Mouse (Mus musculus) C2C12 (cell line): ENCODE measurements around the gene Scp2. TPM values are rescaled to one million over a fixed set of nuclear protein-coding genes. Genes with fewer than 3 reads are reported as not detected.

ENCODE experiments used
- H3K27me3 ChIP-seq: one replicate; pipeline ENCODE4 v1.6.1; 2011; ENCODE audit not compliant: control insufficient read depth, insufficient read depth, insufficient read length
- H3K36me3 ChIP-seq: one replicate; pipeline ENCODE4 v1.6.1; 2011; ENCODE audit not compliant: control insufficient read depth, insufficient read depth
- H3K4me3 ChIP-seq: one replicate; pipeline ENCODE4 v1.5.1; 2011; ENCODE audit warnings: mild to moderate bottlenecking, control low read depth; ENCODE audit not compliant: poor library complexity, insufficient read depth, severe bottlenecking
- H3K79me2 ChIP-seq: one replicate; pipeline ENCODE4 v1.6.1; 2011; ENCODE audit not compliant: control insufficient read depth, insufficient read depth
- H3K79me3 ChIP-seq: one replicate; pipeline ENCODE4 v1.6.1; 2011; ENCODE audit warnings: low read depth, control low read depth
- H3ac ChIP-seq: one replicate; pipeline ENCODE3; 2011; ENCODE audit warnings: low read depth; ENCODE audit not compliant: control insufficient read depth, insufficient read length
- CEBPB ChIP-seq: IDR thresholded peaks from one replicate; pipeline ENCODE4 v1.6.1; 2011; ENCODE audit warnings: low read depth, mild to moderate bottlenecking, control low read depth, moderate library complexity
- CTCF ChIP-seq: IDR thresholded peaks from one replicate; pipeline ENCODE4 v1.5.1; 2011; ENCODE audit not compliant: control insufficient read depth, insufficient read depth, insufficient read length
- FOSL1 ChIP-seq: IDR thresholded peaks from one replicate; pipeline ENCODE4 v1.8.0; 2011; ENCODE audit warnings: mild to moderate bottlenecking, low read length; ENCODE audit not compliant: poor library complexity, insufficient read depth, severe bottlenecking
- MAX ChIP-seq: IDR thresholded peaks from one replicate; pipeline ENCODE4 v1.6.1; 2011; ENCODE audit warnings: mild to moderate bottlenecking, control low read depth
- MYOD1 ChIP-seq: IDR thresholded peaks from one replicate; pipeline ENCODE4 v1.6.1; 2011; ENCODE audit warnings: low read depth; ENCODE audit not compliant: control insufficient read depth, insufficient read length
- MYOG ChIP-seq: IDR thresholded peaks from one replicate; pipeline ENCODE4 v1.6.1; 2011; ENCODE audit not compliant: control insufficient read depth, insufficient read length; ENCODE audit errors: extremely low read depth
- USF1 ChIP-seq: IDR thresholded peaks from one replicate; pipeline ENCODE4 v1.6.1; 2011; ENCODE audit warnings: low read depth, mild to moderate bottlenecking, control low read depth, moderate library complexity
- polyA plus RNA-seq: library from polyadenylated mRNA; unstranded; fragments of >200 nt; fragmentation: generic; extraction: Trizol; gene quantifications from one replicate; pipeline ENCODE4 v1.2.1, GENCODE M21; 2012; ENCODE audit warnings: missing spikeins

Scp2 gene
- polyA plus RNA-seq, 1 experiment = 76.9 TPM

DNA sequence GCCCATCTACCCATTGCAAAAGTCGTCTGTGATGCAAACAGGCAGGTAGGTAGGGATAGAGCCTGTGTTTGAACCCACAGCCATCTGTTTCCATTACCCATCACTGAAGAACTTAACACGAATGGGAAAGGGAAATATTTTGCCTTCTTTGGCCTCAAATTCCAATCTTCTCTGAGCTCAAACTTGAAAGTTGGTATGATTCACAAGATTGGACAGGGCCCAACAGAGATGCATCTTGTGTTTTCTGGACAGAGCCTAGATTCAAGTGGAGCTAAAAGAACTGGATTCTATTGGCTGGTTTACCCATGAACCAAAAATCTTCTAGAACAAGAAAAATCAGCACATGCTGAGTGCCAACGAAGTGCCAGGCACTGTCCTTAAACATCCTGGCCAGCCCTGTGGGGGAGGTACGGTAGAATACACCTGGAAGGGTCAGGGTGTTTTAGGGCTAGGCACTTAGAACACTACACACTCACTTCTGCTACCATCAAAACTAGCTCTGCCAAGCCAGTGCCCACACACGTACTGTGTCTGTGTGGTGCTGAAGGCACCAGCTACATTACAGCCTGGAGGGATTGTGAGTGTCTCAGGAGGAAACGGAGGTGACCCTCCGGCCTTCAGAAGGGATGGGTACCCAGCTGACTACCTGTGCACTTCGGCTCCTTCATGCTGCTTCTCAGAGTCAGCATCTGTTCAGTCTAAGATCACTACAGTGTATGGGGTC, 111.6 kb downstream of the Scp2 start:
- no peak for TF ChIP-seq MYOG
- no peak for TF ChIP-seq FOSL1
- TF ChIP-seq USF1 = no peak
- TF ChIP-seq CEBPB = no peak
- no peak for TF ChIP-seq MAX
- Histone ChIP-seq H3K36me3 (no peaks in the 10 kb centered on the region), H3K79me2 (no peaks in the 10 kb centered on the region), H3K4me3 (no peak overlapping the region), H3K27me3 (peaks cover 28% of the 10 kb centered on the region), H3ac (no peak overlapping the region), H3K79me3 (no peaks in the 10 kb centered on the region)

- TF ChIP-seq MYOD1 = no peak
- TF ChIP-seq MYOG = no peak
- no peak for TF ChIP-seq USF1
- no peak for TF ChIP-seq FOSL1
- no peak for TF ChIP-seq CTCF
- no peak for TF ChIP-seq CEBPB
- no peak for TF ChIP-seq MAX
- no peak overlapping the region for H3K4me3 ChIP-seq
- no peaks in the 10 kb centered on the region for H3K36me3 ChIP-seq
- no peaks in the 10 kb centered on the region for H3K79me2 ChIP-seq
- H3K27me3 ChIP-seq = peaks cover 28% of the 10 kb centered on the region
- no peak overlapping the region for H3ac ChIP-seq
- H3K79me3 ChIP-seq = no peaks in the 10 kb centered on the region
Measured at GRCm38 (mm10) chr4:108032352-108032849, 112.4 kb downstream of the Scp2 start.

DNA sequence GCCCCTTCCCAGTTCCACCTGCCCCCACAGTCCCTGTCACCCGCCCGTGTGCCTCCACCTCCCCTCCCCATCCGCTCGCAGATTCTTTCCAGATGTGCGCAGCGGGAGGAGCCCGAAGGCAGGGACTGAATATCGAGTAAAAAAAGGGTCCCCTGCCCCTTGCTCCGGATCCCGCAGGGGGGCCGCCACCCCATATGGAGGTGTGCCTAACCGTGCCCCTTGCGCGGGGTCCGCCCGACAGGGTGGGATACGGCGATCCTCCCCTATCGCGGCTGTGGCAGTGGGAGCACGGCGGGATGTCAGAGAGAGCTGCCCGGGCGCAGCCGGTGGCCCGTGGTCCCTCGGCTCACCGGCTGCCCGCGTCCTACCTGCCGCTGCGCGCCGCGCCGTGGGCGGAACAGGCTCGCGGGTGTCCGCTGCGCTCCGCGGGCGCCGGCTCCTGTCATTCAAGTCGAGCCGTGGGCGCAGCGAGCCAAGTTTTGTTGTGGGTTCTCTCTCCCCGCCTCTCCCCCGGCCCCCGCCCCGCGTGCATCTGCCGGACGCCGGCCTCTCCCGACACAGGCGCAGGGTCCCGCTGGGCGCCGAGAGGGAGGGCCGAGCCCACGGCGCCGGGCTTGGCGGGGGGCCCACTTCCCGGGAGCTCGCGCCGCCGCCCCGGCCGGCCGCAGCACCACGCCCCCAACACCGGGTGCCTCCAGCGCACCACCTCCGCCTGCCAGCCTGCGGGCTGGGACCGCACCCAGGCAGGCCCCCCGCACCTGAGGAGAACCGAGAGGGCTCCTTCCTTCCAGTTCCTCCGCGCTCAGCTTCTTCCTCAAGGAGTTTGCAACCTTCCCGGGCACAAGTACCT, 113.1 kb downstream of the Scp2 start:
- Histone ChIP-seq H3K36me3 (no peaks in the 10 kb centered on the region), H3K79me2 (no peaks in the 10 kb centered on the region), H3K27me3 (peaks cover 28% of the 10 kb centered on the region), H3K4me3 (no peak overlapping the region), H3K79me3 (no peaks in the 10 kb centered on the region), H3ac (peak overlapping the region; percentile 63)
- TF ChIP-seq CEBPB = no peak
- no peak for TF ChIP-seq MAX
- TF ChIP-seq USF1 = no peak
- TF ChIP-seq MYOG = no peak
- TF ChIP-seq FOSL1 = no peak
- no peak for TF ChIP-seq MYOD1
- TF ChIP-seq CTCF = no peak

DNA sequence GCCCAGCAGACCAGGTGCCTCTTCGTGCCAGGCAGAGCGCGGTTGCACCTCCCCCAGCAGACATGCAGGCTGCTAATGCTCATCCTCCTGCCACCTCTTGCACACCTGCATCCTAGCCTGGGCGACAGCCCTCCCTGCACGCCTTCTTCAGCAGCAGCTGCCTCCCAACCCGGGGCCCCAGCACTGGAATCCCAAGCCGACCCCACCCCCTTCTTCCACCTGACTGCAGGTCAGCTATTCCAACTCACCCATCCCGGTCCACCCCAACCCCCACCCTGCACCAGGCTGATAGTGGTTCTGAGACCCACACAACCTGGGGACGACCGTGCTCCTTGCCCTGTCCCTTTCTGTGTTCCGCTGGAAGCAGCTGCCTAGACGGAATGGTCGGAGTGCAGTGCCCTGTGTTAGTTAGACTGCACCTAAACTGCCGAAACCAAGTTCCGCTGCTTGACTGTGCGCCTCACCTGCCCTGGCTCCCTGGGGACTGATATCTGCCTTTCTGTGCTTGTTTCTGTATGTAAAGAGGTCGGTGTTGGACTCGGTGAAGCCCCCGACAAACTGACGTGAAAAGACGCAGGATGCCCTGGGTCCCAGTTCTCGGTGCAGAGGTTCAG, 113.8 kb downstream of the Scp2 start:
- Histone ChIP-seq H3K4me3 (no peak overlapping the region), H3K36me3 (no peaks in the 10 kb centered on the region), H3ac (no peak overlapping the region), H3K79me2 (no peaks in the 10 kb centered on the region), H3K27me3 (peaks cover 28% of the 10 kb centered on the region), H3K79me3 (no peaks in the 10 kb centered on the region)
- TF ChIP-seq MYOG (no peak), USF1 (no peak)

DNA sequence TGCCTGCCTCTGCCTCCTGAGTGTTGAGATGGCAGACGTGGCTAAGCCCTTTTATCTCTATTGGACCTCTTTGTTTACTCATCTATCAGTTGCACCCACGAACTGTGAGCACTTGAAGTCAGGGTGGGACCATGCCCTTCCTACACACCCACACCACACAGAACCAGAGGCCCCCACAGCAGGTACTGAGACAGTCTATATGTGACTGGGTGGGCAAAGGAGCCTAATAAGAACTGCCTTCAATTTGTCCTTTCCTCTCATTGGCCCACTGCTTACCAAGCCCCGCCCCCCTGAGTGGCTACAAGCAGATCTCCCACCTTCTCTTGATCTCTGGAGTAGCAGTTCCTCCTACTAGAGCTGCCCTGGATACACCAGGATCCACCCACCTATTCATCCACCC, 118.6 kb downstream of the Scp2 start:
- no peaks in the 10 kb centered on the region for H3K79me2 ChIP-seq
- no peak for TF ChIP-seq CEBPB
- no peak for TF ChIP-seq FOSL1
- TF ChIP-seq CTCF = no peak
- TF ChIP-seq MYOG = no peak
- no peak for TF ChIP-seq MAX
- no peak for TF ChIP-seq USF1
- no peak for TF ChIP-seq MYOD1
- H3K36me3 ChIP-seq = no peaks in the 10 kb centered on the region
- H3K79me3 ChIP-seq = no peaks in the 10 kb centered on the region
- no peak overlapping the region for H3K4me3 ChIP-seq
- no peak overlapping the region for H3ac ChIP-seq
- H3K27me3 ChIP-seq = peaks cover 15% of the 10 kb centered on the region

DNA sequence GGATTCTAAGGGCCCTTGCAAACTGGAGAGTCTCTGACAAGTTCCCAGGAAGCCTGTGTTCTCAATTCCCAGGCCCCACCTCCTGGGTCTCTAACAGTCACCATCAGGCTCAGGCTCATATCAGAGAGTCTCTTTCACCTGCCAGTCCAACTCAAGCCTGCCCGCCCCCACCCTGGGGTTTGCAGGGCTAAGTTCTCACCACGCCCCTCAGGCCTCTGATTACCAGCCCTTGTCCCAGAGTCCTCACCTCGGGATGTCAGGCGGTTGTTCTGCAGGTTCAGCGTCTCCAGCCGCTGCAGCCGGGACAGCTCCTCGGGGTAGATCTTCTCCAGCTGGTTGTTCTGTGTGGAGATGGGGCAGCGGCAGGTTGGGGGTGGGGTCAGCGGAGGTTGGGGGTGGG, 119.5 kb downstream of the Scp2 start:
- Histone ChIP-seq H3ac (no peak overlapping the region), H3K79me2 (no peaks in the 10 kb centered on the region), H3K79me3 (no peaks in the 10 kb centered on the region), H3K4me3 (no peak overlapping the region), H3K27me3 (peaks cover 6% of the 10 kb centered on the region), H3K36me3 (no peaks in the 10 kb centered on the region)
- no peak for TF ChIP-seq MAX
- TF ChIP-seq CTCF = no peak
- TF ChIP-seq MYOG = no peak
- no peak for TF ChIP-seq USF1
- TF ChIP-seq MYOD1 = no peak
- TF ChIP-seq CEBPB = no peak
- no peak for TF ChIP-seq FOSL1
